27 mouse cellular contexts compared by ENCODE assay signal in the genomic region with DNA sequence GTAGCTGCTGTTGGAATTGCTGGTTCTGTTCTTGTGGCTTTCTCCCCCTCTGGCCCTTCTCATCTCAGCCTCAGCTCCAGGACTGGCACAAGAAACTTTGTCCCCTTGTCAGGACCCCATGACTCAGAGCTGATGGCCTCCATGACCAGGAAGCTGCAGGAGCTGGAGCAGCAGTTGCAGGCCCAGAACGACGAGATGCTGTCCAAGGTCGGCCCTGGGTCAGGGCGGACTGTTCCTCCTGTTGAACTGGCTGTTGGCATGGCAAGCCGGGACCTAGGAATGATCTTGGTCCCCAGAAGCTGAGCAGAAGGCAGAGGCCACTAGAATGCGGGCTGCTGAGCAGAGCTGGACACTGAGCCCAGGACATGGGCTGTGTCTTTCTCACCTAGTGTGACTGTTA. TPM values are rescaled to one million over a fixed set of nuclear protein-coding genes. Genes with fewer than 3 reads are reported as not detected.
A peak's percentile ranks its signal among the peaks of the same experiment; 100 is the strongest.
DNase-seq lines count a peak whose midpoint lies in the region; ATAC-seq lines count a peak whose summit lies in the region.
"Had no signal": no experiment of that assay in that cellular context is flagged by ENCODE, and none has a peak within 500 bp of the region (broad histone marks: within the 10 kb centered on the region; RNA-seq: fewer than 3 reads in every experiment).

No protein-coding gene starts in this region.

- DNase-seq in heart, embryonic 10.5 days (ENCODE audit: low spot score) = no peak
- DNase-seq in midbrain, embryonic 10.5 days (ENCODE audit: low spot score) = no peak
- DNase-seq in midbrain, embryonic 14.5 days = no peak
- DNase-seq in thymus, postnatal 0 days (ENCODE audit: low spot score) = peak; percentile 2
- DNase-seq in thymus, postnatal 25 days = no peak
- DNase-seq in embryo, embryonic 10 days (ENCODE audit: low spot score) = no peak
- DNase-seq: adrenal gland, postnatal 14 days; cerebellum, adult 18-20 months; cerebellum, adult 9-11 months; cerebellum, postnatal 36 days; gastrocnemius, postnatal 10 days; heart, adult 18-20 months; heart, postnatal 36 days had no signal

- no peak for ATAC-seq in heart, embryonic 11.5 days (replicated peaks; ENCODE audit: insufficient number of reproducible peaks, low FRiP score, low TSS enrichment)
- ATAC-seq in midbrain, embryonic 14.5 days (ENCODE audit: low FRiP score, low TSS enrichment) = no peak
- ATAC-seq: activated CD4-positive, CD25-positive, alpha-beta regulatory T cell, adult 4 months; forebrain, embryonic 15.5 days; hindbrain, embryonic 16.5 days; Patski had no signal

- no peaks in the 10 kb centered on the region for H3K9me3 ChIP-seq in heart, embryonic 10.5 days
- H3K9me3 ChIP-seq in heart, embryonic 11.5 days (replicated peaks; ENCODE audit: control insufficient read depth, low read length) = no peaks in the 10 kb centered on the region
- H3K9me3 ChIP-seq in midbrain, embryonic 10.5 days (replicated peaks) = no peaks in the 10 kb centered on the region
- no peaks in the 10 kb centered on the region for H3K9me3 ChIP-seq in midbrain, embryonic 14.5 days (ENCODE audit: control insufficient read depth, low read length)
- H3K9me3 ChIP-seq: embryonic facial prominence, embryonic 15.5 days; forebrain, embryonic 15.5 days; heart, embryonic 12.5 days; hindbrain, embryonic 12.5 days had no signal

- H3K27me3 ChIP-seq in heart, embryonic 10.5 days (ENCODE audit: insufficient read depth, poor library complexity, severe bottlenecking) = no peaks in the 10 kb centered on the region
- H3K27me3 ChIP-seq in heart, embryonic 11.5 days (ENCODE audit: control insufficient read depth, insufficient read depth, low read length) = 0 out of 2 replicates have a peak, but pooled peaks cover 2% of the 10 kb centered on the region
- no peaks in the 10 kb centered on the region for H3K27me3 ChIP-seq in midbrain, embryonic 10.5 days (ENCODE audit: low read depth, poor library complexity, severe bottlenecking)
- no peaks in the 10 kb centered on the region for H3K27me3 ChIP-seq in midbrain, embryonic 14.5 days (ENCODE audit: control insufficient read depth, insufficient read depth, low read length)
- H3K27me3 ChIP-seq: embryonic facial prominence, embryonic 15.5 days; forebrain, embryonic 15.5 days; heart, embryonic 12.5 days; hindbrain, embryonic 12.5 days; Patski had no signal

- no peak overlapping the region for H3K9ac ChIP-seq in heart, embryonic 11.5 days (ENCODE audit: low read depth, low read length)
- no peak overlapping the region for H3K9ac ChIP-seq in midbrain, embryonic 14.5 days (replicated peaks; ENCODE audit: low read length)
- H3K9ac ChIP-seq: embryonic facial prominence, embryonic 15.5 days; forebrain, embryonic 15.5 days; heart, embryonic 12.5 days; hindbrain, embryonic 12.5 days had no signal

- H3K4me1 ChIP-seq in heart, embryonic 10.5 days = peaks cover 66% of the 10 kb centered on the region
- H3K4me1 ChIP-seq in heart, embryonic 11.5 days (ENCODE audit: control insufficient read depth, insufficient read depth, low read length) = peaks cover 10% of the 10 kb centered on the region
- H3K4me1 ChIP-seq in midbrain, embryonic 10.5 days = peaks cover 42% of the 10 kb centered on the region
- H3K4me1 ChIP-seq in midbrain, embryonic 14.5 days (ENCODE audit: control insufficient read depth, insufficient read depth, low read length) = peaks cover 9% of the 10 kb centered on the region; the same call in 1 of the 2 replicates
- H3K4me1 ChIP-seq: forebrain, embryonic 15.5 days; hindbrain, embryonic 12.5 days had no signal

- H3K27ac ChIP-seq in heart, embryonic 10.5 days = 0 out of 2 replicates have a peak overlapping the region, but pooled peaks have one; percentile 4
- H3K27ac ChIP-seq in heart, embryonic 11.5 days (ENCODE audit: low read depth, low read length) = no peak overlapping the region
- H3K27ac ChIP-seq in midbrain, embryonic 10.5 days (replicated peaks) = peak overlapping the region; percentile 81
- no peak overlapping the region for H3K27ac ChIP-seq in midbrain, embryonic 14.5 days (replicated peaks; ENCODE audit: low read depth, low read length)
- H3K27ac ChIP-seq: embryonic facial prominence, embryonic 15.5 days; forebrain, embryonic 15.5 days; hindbrain, embryonic 12.5 days had no signal

- 64% methylated on average over 6 of the region's 6 CpGs for WGBS in heart, embryonic 10.5 days
- 57% methylated on average over 6 of the region's 6 CpGs for WGBS in heart, embryonic 11.5 days (ENCODE audit: insufficient replicate concordance)
- 82% methylated on average over 6 of the region's 6 CpGs for WGBS in midbrain, embryonic 10.5 days
- WGBS in midbrain, embryonic 14.5 days = 93% methylated on average over 6 of the region's 6 CpGs

- no peaks in the 10 kb centered on the region for H3K36me3 ChIP-seq in heart, embryonic 10.5 days
- no peaks in the 10 kb centered on the region for H3K36me3 ChIP-seq in heart, embryonic 11.5 days (ENCODE audit: control insufficient read depth, insufficient read depth, low read length)
- H3K36me3 ChIP-seq in midbrain, embryonic 10.5 days = no peaks in the 10 kb centered on the region
- no peaks in the 10 kb centered on the region for H3K36me3 ChIP-seq in midbrain, embryonic 14.5 days (ENCODE audit: control insufficient read depth, insufficient read depth, low read length)
- H3K36me3 ChIP-seq: embryonic facial prominence, embryonic 15.5 days; forebrain, embryonic 15.5 days; heart, embryonic 12.5 days; hindbrain, embryonic 12.5 days had no signal

- H3K4me2 ChIP-seq in heart, embryonic 11.5 days = no peak overlapping the region
- no peak overlapping the region for H3K4me2 ChIP-seq in midbrain, embryonic 14.5 days (ENCODE audit: low read length)
- H3K4me2 ChIP-seq: embryonic facial prominence, embryonic 15.5 days; forebrain, embryonic 15.5 days; heart, embryonic 12.5 days; hindbrain, embryonic 12.5 days had no signal

- no peak overlapping the region for H3K4me3 ChIP-seq in heart, embryonic 10.5 days
- H3K4me3 ChIP-seq in heart, embryonic 11.5 days (ENCODE audit: low read depth, low read length) = no peak overlapping the region
- no peak overlapping the region for H3K4me3 ChIP-seq in midbrain, embryonic 10.5 days
- H3K4me3 ChIP-seq in midbrain, embryonic 14.5 days (replicated peaks; ENCODE audit: low read depth, low read length) = no peak overlapping the region
- H3K4me3 ChIP-seq: embryonic facial prominence, embryonic 15.5 days; erythroblast, embryonic 14.5 days; forebrain, embryonic 15.5 days; heart, embryonic 12.5 days; hindbrain, embryonic 12.5 days had no signal

RNA-seq across cellular contexts. Expression of gene Ubxn11, which starts 10.0 kb away (rescaled TPM):
- polyA plus RNA-seq in heart, embryonic 10.5 days (2016; fragmentation: Nextera tagmentation; extraction: Ambion mirVana) = 2.6 and 2.9 TPM in 2 replicates
- polyA plus RNA-seq in heart, embryonic 11.5 days (2014; fragmentation: Nextera tagmentation; extraction: Ambion mirVana) = 2.0 and 3.2 TPM in 2 replicates
- polyA plus RNA-seq in midbrain, embryonic 10.5 days (2016; fragmentation: Nextera tagmentation; extraction: Ambion mirVana) = 4.8 and 6.5 TPM in 2 replicates
- polyA plus RNA-seq in midbrain, embryonic 14.5 days (2014; fragmentation: Nextera tagmentation; extraction: Ambion mirVana) = 11.7 and 13.6 TPM in 2 replicates
- polyA plus RNA-seq in thymus, postnatal 0 days (2015; fragmentation: Nextera tagmentation; extraction: Ambion mirVana) = 15.1 and 15.2 TPM in 2 replicates

RNA-seq across cellular contexts. Expression of gene Sh3bgrl3, which starts 16.2 kb away (rescaled TPM):
- polyA plus RNA-seq in heart, embryonic 10.5 days (2016; fragmentation: Nextera tagmentation; extraction: Ambion mirVana) = 188 and 243 TPM in 2 replicates
- polyA plus RNA-seq in heart, embryonic 11.5 days (2014; fragmentation: Nextera tagmentation; extraction: Ambion mirVana) = 179 and 220 TPM in 2 replicates
- 302 and 324 TPM in 2 replicates for polyA plus RNA-seq in midbrain, embryonic 10.5 days (2016; fragmentation: Nextera tagmentation; extraction: Ambion mirVana)
- polyA plus RNA-seq in midbrain, embryonic 14.5 days (2014; fragmentation: Nextera tagmentation; extraction: Ambion mirVana) = 376 and 460 TPM in 2 replicates
- 1,143 and 1,161 TPM in 2 replicates for polyA plus RNA-seq in thymus, postnatal 0 days (2015; fragmentation: Nextera tagmentation; extraction: Ambion mirVana)

RNA-seq across cellular contexts. Expression of gene Cd52, which starts 17.5 kb away (rescaled TPM):
- 1.7 and 4.2 TPM in 2 replicates for polyA plus RNA-seq in heart, embryonic 10.5 days (2016; fragmentation: Nextera tagmentation; extraction: Ambion mirVana)
- polyA plus RNA-seq in heart, embryonic 11.5 days (2014; fragmentation: Nextera tagmentation; extraction: Ambion mirVana) = 3.9 and 6.2 TPM in 2 replicates
- polyA plus RNA-seq in midbrain, embryonic 10.5 days (2016; fragmentation: Nextera tagmentation; extraction: Ambion mirVana) = 5.1 TPM in 2 replicates
- 1.8 and 4.5 TPM in 2 replicates for polyA plus RNA-seq in midbrain, embryonic 14.5 days (2014; fragmentation: Nextera tagmentation; extraction: Ambion mirVana)
- 1,124 and 1,206 TPM in 2 replicates for polyA plus RNA-seq in thymus, postnatal 0 days (2015; fragmentation: Nextera tagmentation; extraction: Ambion mirVana)
- polyA plus RNA-seq: C2C12, Patski had no signal

RNA-seq across cellular contexts. Expression of gene Crybg2, which starts 51.8 kb away (rescaled TPM):
- 0.78 and 2.7 TPM in 2 replicates for polyA plus RNA-seq in heart, embryonic 10.5 days (2016; fragmentation: Nextera tagmentation; extraction: Ambion mirVana)
- polyA plus RNA-seq in heart, embryonic 11.5 days (2014; fragmentation: Nextera tagmentation; extraction: Ambion mirVana) = 0.52 and 1.1 TPM in 2 replicates
- polyA plus RNA-seq in midbrain, embryonic 10.5 days (2016; fragmentation: Nextera tagmentation; extraction: Ambion mirVana) = 2.0 TPM in 2 replicates
- 1.8 and 2.3 TPM in 2 replicates for polyA plus RNA-seq in midbrain, embryonic 14.5 days (2014; fragmentation: Nextera tagmentation; extraction: Ambion mirVana)
- polyA plus RNA-seq in thymus, postnatal 0 days (2015; fragmentation: Nextera tagmentation; extraction: Ambion mirVana) = 6.1 and 6.4 TPM in 2 replicates
- polyA plus RNA-seq: C2C12; erythroblast, embryonic 14.5 days; heart, postnatal 0 days had no signal

RNA-seq across cellular contexts. Expression of gene Zfp683, which starts 58.8 kb away (rescaled TPM):
- not detected in 2 replicates for polyA plus RNA-seq in heart, embryonic 10.5 days (2016; fragmentation: Nextera tagmentation; extraction: Ambion mirVana)
- not detected in 2 replicates for polyA plus RNA-seq in heart, embryonic 11.5 days (2014; fragmentation: Nextera tagmentation; extraction: Ambion mirVana)
- polyA plus RNA-seq in midbrain, embryonic 10.5 days (2016; fragmentation: Nextera tagmentation; extraction: Ambion mirVana) = not detected in 2 replicates
- polyA plus RNA-seq in midbrain, embryonic 14.5 days (2014; fragmentation: Nextera tagmentation; extraction: Ambion mirVana) = not detected in 2 replicates
- 0.57 and 0.60 TPM in 2 replicates for polyA plus RNA-seq in thymus, postnatal 0 days (2015; fragmentation: Nextera tagmentation; extraction: Ambion mirVana)
- polyA plus RNA-seq: C2C12; embryonic facial prominence, embryonic 11.5 days; embryonic facial prominence, embryonic 15.5 days; erythroblast, embryonic 14.5 days; forebrain, embryonic 11.5 days; forebrain, embryonic 15.5 days; frontal cortex, adult 2 months; heart, embryonic 12.5 days; heart, postnatal 0 days; hindbrain, embryonic 12.5 days; hindbrain, embryonic 16.5 days; Patski had no signal

Comparison
In these comparisons a context has a peak if more than half of its experiments do, and no peak if none do; other contexts are left out.
1. H3K27ac ChIP-seq: peak in heart, embryonic 10.5 days (single experiment) and midbrain, embryonic 10.5 days (single experiment); none in heart, embryonic 11.5 days (single experiment) and midbrain, embryonic 14.5 days (single experiment).
2. RNA of gene Cd52, which starts 17.5 kb away (polyA plus RNA-seq): 1,124 to 1,206 TPM in thymus, postnatal 0 days; 5.1 TPM in midbrain, embryonic 10.5 days, 1.8 to 4.5 TPM in midbrain, embryonic 14.5 days, 1.7 to 4.2 TPM in heart, embryonic 10.5 days and 3.9 to 6.2 TPM in heart, embryonic 11.5 days; every median in the first group is over 100 times any median in the second.